Mouse (Mus musculus) urinary bladder, postnatal 4 days (tissue): ENCODE data around the gene S100a4.

Source experiments
- DNase-seq, 2 experiments: peaks; one replicate each; pipeline ENCODE4 v3.0.0; 2021 to 2022; ENCODE audit warnings: low spot score in 2 of 2

The S100a4 gene

GRCm38 (mm10) chr3:90603623-90604022, at the start of gene S100a4:
TSS of gene S100a4 (plus strand) at chr3:90603771.
- no peak for DNase-seq

GRCm38 (mm10) chr3:90555954-90556353, 47.6 kb upstream of the S100a4 start:
- no peak for DNase-seq

- DNase-seq: no peak
These were observed 43.5 kb upstream of the S100a4 start, which contains the start of gene S100a3 for GRCm38 (mm10) chr3:90560008-90560628. TSS of gene S100a3 (plus strand) at chr3:90560578.

DNA sequence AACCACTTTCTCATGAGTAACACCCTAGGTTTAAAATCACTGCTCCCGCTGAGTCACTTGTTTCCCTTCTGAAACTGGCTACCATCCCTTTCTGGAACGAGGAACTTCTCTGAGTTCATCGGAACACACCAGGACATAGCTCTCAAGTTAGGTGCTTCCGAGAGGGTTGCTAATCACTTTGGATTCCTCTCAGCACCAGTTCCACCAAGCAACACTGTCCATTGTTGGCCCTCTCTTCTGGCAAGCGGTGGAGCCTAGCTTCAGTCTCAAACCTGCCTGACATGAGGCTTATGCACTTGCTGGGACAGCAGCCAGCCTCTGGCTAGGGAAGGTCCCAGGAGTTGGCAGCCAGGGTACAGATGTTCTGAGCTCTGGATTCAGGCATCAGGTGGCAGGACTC, 28.9 kb upstream of the S100a4 start:
- DNase-seq: no peak

DNA sequence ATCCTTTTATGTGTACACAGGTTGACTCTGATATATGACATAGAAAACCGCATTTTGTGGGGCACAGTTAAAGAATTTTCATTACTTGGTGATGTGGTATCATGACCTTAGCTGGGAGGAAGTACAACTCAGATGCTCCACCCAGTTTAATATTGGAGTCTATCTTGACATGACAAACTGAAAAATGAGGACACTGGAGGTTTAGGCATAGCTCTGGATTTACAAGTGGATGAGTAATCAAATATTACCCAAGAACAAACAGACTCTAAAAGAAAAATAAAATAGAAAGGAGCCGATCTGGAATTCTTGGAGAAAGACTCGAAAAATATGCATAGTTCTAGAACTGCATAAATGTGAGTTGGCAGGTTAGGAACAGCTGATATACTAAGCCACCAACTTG, 28.3 kb upstream of the S100a4 start:
- DNase-seq: no peak

GRCm38 (mm10) chr3:90576351-90577001, 27.1 kb upstream of the S100a4 start:
- no peak for DNase-seq

- no peak for DNase-seq
These were observed 24.1 kb upstream of the S100a4 start for GRCm38 (mm10) chr3:90579433-90579832.

GRCm38 (mm10) chr3:90581141-90581540, 22.4 kb upstream of the S100a4 start:
- DNase-seq: no peak

DNA sequence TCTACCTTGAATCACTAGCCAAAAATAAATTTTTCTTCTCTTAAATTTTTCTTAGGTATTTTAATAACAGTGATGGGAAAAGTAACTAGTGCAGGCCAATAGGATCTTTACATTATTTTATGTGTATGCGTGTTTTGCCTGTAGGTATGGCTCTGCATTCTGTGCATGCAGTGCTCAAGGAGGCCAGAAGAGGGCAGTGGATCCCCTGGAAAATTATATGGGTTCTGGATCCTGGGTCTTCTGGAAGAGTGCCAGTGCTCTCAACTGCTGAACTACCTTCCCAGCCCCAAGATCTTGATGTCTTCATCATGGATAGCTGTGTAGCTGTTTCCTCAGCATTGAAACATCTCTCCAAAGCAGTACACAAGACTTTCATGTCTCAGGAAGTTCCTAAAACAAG, 21.4 kb upstream of the S100a4 start:
- DNase-seq: no peak

DNA sequence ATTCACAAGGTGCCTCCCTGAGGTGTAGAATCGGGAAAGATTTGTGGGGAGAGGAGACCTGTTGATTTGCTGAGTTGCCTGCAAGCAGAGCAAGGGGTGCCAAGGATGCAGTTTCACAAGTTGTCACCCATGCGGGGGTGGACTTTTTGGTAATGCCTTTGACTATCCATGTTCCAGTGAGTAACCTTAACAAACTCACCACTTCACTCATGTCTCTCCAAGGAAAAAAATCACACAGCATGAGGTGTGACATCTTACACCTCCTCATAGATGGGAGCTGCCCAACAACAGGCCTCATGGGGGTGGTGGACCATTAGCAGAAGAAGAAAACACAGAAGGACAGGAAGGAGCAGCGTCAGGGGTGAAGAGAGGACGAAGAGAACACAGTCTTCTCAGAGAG, 21.0 kb upstream of the S100a4 start:
- no peak for DNase-seq

DNA sequence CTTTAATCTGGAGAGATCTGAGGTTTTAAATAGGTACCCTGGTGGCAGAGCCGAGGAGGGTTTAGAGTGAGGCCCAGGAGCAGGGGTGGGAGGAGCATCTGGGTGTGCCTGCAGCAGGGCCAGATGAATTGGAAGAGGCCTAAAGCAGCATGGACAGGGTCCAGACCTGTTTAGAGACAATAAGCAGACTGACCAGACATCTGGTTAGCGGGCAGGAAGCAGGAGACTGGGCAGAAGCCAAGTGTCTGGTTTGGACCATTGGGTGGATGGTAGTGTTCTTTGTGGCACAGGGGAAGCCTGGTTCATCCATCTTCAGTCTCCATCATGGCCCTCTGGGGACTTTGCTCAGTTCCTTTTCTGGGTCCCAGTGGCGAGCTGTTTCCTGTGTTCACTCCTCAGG, 19.7 kb upstream of the S100a4 start:
- no peak for DNase-seq

- peak; percentile 71 to 72 for DNase-seq
These were observed 18.0 kb upstream of the S100a4 start for GRCm38 (mm10) chr3:90585595-90585994.

DNA sequence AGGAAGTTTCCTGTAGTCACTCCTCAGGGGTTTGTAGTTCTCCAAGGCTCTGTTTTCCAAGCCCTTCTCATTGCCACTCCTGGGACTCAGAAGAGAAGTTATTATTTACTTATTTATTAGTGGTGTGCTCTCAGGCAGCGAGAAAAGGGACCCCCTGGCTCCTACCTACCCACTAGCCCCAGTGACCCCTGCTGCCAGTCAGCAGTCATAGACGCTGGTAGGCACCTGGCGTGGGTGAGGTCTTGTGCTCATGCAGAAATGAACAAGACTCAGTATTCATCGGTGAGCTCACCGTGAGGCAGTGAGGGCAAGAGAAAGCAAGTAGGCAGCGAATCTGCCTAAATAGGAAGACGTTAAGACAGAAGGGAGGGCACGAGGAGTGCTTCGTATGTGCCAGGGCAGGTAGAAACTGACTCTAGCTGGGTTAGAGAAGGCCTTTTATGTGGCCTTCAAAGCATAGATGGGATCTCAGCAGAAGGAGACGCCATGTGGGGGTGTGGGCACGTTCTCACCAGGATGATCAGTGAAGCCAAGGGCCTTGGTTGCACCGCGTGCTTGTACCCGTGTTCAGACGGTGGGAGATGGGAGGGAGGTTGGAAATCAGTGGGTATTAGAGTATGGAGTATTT, 17.4 kb upstream of the S100a4 start:
- no peak for DNase-seq

DNA sequence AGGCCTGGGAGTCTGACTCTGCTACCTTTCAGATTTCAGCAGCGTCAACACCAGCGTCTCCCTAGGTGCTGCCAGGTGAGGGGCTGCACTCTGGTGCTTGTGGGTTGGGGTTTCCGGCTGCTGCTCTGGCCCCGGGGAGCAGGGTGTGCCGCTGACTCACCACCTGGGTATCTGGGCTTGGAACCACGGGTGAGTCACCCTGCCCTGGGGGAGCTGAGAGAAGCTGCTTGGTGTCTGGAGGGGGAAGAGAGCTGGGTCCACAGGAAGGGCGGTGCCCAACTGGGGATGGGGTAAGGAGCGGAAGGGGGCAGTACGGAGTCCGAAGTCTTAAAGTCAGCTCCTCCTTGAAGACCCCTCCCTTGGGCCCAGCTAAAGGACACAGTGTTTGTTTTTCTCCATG, 16.7 kb upstream of the S100a4 start:
- DNase-seq: peak; percentile 84 to 85

DNA sequence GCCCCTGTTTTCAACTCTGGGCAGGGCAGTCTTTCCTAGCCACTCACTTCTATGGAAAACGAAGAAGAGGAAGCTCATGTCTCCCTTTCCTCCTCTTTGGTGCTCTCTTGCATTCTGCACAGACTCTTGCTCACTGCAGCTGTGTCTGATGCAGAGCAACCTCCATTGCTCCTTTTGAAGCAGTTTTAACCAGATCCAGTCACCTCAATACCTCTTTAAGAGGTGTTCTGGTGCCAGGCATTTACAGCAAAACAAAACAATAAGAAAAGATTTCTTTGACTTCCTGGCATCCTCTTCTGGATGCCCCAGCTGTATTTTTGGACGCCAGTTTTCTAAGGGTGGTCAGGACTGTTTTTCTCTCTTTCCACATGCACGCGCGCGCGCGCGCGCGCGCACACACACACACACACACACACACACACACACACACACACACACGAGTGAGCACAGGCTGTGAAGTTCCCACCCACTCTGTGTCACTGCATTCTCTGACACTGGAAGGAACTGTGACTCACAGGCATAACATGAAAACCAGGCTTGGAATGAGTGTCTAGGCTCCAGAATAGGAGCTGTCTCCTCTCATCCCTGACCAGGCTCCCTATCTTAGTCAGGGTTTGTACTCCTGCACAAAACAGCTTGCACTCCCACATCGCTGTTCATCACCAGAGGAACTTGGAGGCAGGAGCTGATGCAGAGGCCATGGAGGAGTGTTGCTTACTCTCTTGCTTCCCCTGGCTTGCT, 16.0 kb upstream of the S100a4 start:
- no peak for DNase-seq

DNA sequence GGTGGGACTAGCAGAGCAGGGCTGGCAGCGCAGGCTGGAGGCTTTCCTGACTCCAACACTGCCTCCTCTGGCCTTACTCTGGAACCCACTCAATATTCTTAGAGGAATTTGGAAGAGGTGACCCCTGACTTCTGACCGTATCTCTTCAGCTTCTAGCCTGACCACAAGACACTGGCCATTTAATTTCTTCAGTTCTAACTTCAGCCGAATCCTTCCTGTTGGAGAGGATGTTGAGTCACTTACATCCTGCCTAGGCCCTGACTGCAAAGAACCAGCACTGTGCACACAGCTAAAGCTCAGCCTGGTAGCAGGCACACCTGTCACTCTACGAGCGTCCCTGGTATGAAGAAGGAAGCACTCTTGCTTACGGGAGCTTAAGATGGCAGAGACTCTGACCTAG, 14.2 kb upstream of the S100a4 start:
- no peak for DNase-seq

DNA sequence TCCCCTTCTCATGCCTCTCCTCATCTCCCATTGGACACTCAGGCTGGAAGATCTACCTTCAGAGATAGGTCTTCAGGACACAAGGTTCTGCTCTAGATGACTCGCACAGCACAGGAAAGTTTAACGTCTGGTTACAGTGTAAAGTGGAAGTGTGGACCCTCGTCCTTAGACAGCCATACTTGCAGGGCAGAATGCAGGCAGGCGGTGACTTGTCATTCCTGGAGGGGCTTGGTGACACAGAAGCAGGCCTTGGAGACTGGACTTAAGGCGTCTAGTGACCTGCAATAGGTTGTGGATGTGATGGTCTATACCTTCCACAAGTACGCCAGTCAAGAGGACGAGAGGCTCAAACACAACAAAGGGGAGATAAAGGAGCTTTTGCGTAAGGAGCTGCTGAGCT, 13.6 kb upstream of the S100a4 start, which contains the start of gene S100a2:
Gene S100a2, plus strand, starts transcription at position 301 of the 400 bp plus-strand sequence.
- DNase-seq: no peak

GRCm38 (mm10) chr3:90594466-90594865, 9.1 kb upstream of the S100a4 start:
- DNase-seq: no peak

DNA sequence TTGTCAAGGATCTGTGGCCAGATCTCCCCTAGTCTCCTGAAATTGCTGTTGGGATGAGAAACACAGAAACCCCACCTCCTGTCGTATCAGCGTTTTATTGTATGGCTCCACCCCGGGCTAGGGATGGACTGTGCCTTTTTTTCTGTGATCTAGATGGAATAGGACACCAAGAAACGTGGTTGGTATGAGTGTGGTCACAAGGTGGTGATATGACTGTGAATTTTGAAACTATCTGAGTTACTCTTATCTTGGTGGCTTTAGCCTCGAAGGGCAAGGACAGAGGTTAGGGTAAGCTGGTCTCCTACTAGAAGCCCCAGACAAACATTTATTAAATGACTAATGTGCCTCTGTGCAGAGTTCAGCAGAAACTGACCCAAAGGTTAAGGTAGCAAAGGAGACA, 8.0 kb upstream of the S100a4 start:
- no peak for DNase-seq

DNA sequence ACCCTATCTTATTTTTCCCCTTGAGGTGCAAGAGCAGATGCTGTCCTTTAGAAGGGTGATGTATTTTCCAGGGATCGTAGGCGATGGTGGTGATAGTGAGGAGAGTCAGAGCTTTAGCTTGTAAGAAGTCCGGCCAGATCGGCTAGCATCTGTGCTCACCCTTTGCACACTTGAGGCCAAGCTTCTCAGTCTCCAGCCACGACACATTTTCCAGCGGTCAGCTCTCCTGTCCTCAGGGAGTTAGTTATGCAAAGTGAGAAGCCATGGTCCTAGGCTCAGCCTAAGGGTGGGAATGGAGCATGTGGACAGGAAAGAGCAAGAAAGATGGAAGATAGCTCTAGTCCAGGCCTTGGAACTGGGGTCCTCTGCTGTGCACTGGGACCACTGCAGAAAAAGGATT, 6.8 kb upstream of the S100a4 start:
- no peak for DNase-seq

DNA sequence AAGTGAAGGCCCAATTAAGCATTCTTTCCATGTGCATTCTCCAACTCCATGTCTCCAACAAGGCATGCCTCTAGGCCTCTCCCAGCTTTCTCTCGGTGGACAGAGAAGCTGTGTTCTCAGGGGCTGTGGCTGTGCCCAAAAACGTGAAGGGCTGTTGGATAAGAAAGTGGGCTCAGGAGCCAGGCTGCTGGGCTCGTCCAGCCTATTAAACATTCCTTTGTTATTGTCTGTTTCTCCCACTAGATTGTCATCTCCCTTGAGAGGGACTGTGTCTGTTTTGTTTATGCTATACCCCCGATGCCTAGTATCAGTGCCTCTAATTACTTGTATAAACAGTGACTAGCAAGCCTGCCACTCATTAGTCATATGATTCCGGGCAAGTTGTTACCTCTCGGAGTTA, 5.8 kb upstream of the S100a4 start:
- no peak for DNase-seq

DNA sequence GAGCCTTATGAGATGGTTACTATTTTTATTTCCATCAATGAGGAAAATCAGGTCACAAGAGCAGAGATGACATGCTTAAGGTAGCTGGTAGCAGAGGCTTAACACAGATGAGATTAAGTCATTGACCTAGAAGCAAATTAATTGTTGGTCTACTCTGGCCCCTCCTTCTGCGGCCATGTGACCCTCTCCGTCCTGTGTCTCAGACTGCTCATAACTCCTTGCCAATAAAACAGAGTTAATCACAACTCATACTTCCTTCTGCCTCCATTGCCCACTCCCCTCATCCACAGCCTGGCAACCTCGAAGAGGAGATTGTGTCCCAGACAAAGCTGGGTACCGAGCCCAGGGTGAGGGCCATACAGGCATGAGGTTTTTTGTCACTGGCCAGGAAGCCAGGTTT, 5.4 kb upstream of the S100a4 start:
- DNase-seq: no peak

- DNase-seq: no peak
These were observed 4.2 kb upstream of the S100a4 start for GRCm38 (mm10) chr3:90599401-90599800.
